Mouse (Mus musculus): ENCODE data around the gene Hmbs. TPM values are rescaled to one million over a fixed set of nuclear protein-coding genes. Genes with fewer than 3 reads are reported as not detected.
"Not testable (repeated sequence)": the region's sequence is repeated elsewhere in the genome, so short reads cannot be mapped to it uniquely, and the experiment has no call there.

The Hmbs gene
- 10 to 100 TPM; 42.1 to 48.8 (median 45.4) TPM for total RNA-seq (2022)

DNA sequence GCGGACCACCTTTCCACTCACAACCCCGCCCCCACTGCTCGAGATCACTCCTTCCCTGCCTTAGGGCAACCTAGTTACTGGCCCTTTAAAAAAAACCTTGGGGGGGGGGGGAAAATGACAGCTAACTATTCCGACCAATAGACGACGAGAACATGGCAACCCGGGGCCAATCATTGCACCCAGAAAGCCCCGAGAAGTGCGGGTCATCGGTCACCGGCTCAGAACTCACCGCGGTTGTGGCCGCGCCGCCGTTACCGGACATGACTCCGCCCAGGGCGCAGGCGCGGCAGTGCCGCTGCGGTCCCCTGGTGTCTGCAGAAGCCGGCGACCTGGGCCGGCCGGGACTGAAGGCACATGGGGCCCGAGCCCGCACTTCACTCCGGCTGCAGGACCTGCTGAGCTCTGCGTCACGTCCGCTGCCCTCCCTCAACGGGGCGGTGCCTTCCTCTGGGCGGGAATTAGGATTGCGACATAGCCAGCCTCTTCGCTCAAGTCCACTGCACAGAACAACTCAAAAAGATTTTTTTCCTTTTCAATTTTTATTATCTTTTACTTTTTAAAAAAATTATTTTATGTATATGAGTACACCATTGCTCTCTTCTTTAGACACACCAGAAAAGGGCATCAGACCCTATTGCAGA is at the start of gene Hmbs:
TSS of gene Hmbs (minus strand) at position 448 of the 641 bp plus-strand sequence.
- DNase-seq (ENCODE audit: low spot score) = peak; percentile 94

DNA sequence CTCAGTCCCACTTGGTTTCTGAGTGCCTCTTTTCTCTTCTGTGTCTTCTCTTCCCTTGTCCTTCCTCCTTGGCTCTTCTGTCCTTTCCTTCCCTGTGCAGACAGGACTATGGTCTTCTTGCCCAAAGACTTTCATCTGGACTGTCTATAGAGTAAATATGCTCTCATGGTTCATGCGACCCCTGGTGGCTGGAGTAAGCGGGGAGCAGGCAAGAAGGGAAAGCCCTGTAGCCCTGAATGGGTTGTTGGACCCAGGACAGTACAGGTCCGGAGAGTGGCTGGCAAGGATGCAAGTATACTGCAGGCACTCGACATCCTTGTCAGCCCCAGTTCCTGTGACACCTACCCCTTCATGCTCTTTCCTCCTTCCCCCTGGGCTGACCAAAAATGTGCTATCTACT is 47.4 kb upstream of the Hmbs start:
- peak; percentile 72 for DNase-seq (ENCODE audit: low spot score)

DNA sequence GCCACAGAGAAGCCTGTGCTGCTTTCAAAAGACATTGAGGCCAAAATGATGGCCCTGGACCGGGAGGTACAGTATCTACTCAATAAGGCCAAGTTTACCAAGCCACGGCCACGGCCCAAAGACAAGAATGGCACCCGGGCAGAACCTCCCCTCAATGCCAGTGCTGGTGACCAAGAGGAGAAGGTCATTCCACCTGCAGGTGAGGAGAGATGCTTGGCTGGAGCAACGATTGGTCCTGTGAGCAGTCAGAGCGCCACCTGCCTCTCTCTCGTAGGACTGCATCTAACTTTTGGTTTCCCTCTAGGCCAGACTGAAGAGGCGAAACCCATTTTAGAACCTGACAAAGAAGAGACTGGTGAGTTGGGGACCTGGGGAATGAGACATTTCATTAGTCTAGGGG is 45.2 kb upstream of the Hmbs start:
- no peak for DNase-seq (ENCODE audit: low spot score)

DNA sequence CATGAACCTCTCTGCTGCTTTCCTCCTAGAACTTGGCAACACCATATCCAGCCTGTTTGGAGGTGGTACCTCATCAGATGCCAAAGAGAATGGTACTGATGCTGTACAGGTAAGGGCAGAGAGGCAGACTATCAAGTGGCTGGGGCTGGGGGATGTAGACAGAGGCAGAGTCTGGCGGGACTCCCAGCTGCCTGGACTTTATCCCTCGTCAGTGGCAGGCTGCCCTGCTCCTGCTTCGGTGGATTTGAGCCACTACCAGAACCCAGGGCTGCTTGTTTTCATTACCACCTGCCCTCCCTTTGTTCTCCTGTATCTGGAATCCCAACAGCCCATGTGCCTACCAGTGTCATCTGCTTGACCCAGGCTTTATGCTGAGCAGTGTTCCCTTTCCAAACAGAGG is 43.2 kb upstream of the Hmbs start:
- DNase-seq (ENCODE audit: low spot score) = no peak

DNA sequence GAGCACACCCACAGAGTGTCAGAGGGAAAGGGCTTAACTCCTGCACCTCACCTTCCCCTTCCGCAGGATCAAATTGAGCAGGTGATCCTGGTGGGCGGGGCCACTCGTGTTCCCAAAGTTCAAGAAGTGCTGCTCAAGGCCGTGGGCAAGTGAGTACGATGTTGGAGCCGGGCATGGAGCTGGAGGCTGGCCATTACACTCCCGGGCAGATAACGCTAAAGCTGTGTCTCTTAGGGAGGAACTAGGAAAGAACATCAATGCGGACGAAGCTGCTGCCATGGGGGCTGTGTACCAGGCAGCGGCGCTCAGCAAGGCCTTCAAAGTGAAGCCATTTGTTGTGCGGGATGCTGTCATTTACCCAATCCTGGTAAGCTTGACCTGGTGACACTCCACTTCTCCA is 40.6 kb upstream of the Hmbs start:
- DNase-seq (ENCODE audit: low spot score) = no peak

DNA sequence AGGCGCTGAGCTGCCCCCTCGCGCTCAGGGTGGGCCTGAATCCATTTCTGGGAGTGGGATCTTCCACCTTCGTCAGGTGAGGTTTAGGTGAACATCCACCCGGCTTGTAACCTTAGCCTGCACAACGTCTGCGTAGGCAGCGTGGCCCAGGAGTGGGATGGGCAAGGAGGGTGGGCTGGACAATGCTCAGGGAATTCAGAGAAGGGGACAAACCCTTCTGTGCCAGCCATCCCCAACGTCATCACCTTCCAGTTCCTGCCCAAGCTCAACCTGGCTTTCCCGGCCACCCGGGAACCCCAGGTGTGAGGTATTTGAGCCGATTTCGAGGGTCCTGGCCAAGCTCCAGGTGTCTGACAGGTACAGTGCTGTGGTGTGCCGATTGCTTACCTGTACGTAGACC is 35.8 kb upstream of the Hmbs start:
- no peak for DNase-seq (ENCODE audit: low spot score)

DNA sequence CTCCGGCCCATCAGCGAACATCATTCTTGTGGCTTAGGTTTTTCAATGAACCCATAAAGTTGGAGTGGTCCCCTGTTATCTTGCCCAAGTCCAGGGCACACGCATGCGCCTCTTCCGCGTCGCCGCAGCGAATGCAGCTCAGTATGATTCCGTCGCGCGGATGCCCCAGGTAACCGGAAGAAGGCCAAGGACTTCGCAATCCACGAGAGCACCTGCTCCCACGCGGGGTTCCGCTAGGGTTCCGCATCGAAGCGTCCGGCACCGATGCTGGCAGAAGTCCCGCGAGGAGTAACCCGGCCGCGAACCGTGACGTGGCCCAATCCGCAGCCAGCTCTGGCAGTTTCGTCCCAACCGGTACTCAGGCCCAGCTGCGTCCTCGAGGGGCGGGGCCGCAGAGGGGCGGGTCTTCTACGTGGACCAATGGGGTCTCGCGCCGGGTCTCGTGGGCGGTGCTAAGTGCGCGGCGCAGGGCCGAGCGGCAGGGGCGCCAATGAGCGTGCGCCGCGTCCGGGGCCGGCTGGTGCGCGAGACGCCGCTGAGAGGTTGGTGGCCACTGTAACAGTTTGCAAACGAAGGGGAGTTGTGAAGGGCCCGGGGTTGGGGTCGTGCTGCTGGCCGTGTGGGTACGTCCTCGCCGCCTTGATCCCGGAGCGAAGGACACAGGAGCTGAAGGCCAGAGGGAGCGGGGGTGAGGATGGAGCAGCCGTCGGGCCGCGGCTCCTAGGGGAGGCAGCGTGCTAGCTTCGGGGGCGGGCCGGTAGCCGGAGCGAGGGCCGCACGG is 35.2 kb upstream of the Hmbs start, which contains the start of gene Hyou1:
TSS of gene Hyou1 (plus strand) at position 437 of the 781 bp plus-strand sequence.
- peak; percentile 99 for DNase-seq (ENCODE audit: low spot score)

DNA sequence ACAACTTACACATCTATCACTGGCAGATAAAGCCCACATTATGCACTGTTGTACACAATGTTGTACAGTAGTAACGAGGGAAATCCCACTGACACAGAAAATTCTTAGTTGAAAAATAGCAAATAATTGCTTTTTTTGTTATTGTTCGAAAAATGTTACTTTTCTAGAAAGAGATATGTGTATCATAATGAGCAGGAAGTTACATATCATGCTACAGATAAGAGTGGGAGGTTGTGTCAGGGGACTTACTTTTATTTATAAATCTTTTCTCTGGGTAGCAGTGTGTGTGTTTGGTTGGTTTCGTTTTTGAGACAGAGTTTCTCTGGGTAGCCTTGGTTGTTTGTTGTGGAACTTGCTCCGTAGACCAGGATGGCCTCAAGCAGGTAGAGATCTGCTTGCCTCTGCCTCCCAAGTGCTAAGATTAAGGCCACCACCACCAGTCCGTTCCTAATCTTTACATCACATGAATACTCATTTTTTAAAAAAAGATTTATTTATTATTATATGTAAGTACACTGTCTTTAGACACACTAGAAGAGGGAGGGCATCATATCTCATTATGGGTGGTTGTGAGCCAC is 34.2 kb upstream of the Hmbs start:
- DNase-seq (ENCODE audit: low spot score) = no peak

DNA sequence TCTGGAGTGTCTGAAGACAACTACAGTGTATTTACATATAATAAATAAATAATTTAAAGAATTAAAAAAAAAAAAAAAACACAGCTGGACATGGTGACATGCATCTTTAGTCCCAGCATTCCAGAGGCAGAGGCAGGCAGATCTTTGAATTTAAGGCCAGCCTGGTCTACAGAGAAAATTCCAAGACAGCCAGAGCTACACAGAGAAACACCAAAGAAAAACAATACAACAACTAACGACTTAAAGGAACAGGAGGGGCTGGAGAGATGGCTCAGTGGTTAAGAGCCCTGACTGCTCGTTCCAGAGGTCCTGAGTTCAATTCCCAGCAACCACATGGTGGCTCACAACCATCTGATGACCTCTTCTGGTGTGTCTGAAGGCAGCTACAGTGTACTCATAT is 33.3 kb upstream of the Hmbs start:
- DNase-seq (ENCODE audit: low spot score) = not testable (repeated sequence)

DNA sequence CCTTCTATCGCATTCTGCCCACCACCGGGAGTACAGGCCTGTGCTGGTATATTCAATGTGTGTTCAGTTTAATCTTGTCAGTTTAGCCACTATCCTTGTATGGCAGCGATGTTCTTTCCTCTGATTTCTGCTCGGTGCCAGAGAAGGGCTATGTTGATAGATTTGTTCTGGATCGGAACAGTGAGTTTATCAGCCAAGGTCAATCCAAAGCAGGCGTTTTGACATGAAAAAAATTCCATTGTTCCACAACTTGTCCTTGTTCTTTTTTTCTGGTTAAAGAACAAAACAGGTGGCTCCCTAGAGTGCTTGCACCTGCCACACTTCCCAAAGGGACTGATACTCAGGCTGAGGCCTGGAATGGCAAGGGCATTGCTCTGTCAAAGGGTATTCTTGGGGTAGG is 32.1 kb upstream of the Hmbs start:
- DNase-seq (ENCODE audit: low spot score) = no peak

DNA sequence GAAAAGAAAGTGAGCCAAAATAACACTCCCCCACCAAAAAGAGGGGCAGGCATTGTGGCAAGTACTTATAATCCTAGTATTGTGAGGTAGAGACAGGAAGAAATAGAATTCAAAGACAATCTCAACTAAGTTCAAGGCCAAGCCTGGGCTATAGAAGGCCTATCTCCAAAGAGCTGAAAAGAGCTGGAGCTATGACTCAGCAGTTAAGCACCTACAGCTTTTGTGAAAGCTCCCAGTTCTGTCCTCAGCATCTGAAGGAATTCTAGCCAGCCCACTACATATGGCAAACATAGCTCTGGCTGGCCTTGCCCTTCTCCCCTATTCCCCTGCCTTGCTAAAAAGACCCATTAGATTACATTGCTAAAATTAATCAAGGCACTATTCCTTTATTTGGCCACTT is 29.4 kb upstream of the Hmbs start:
- no peak for DNase-seq (ENCODE audit: low spot score)

DNA sequence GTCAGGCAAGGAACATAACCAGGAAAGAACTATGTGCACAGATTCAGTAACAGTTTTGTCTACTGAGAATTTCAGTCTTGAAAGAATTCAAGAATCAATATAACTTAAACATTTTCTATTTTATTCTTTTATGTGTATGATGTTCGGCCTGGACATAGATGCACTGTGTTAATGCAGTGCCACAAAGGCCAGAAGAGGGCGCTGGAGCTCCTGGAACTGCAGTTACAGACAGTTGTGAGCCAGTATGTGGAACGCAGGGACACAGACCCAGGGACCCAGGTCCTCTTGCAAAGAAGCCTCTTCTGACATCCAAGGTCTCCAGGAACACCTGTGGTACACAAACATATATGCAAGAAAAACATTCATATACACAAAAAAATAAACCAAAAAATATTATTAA is 20.5 kb upstream of the Hmbs start:
- no peak for DNase-seq (ENCODE audit: low spot score)

DNA sequence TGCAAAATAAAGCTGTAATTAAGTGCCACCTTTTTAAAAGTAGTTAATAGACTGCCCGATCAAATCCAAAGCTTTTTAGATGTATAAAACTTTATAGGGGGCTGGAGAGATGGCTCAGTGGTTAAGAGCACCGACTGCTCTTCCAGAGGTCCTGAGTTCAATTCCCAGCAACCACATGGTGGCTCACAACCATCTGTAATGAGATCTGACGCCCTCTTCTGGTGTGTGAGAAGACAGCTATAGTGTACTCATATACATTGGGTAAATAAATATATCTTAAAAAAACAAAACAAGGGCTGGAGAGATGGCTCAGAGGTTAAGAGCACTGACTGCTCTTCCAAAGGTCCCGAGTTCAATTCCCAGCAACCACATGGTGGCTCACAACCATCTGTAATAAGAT is 17.9 kb upstream of the Hmbs start:
- DNase-seq (ENCODE audit: low spot score) = not testable (repeated sequence)

DNA sequence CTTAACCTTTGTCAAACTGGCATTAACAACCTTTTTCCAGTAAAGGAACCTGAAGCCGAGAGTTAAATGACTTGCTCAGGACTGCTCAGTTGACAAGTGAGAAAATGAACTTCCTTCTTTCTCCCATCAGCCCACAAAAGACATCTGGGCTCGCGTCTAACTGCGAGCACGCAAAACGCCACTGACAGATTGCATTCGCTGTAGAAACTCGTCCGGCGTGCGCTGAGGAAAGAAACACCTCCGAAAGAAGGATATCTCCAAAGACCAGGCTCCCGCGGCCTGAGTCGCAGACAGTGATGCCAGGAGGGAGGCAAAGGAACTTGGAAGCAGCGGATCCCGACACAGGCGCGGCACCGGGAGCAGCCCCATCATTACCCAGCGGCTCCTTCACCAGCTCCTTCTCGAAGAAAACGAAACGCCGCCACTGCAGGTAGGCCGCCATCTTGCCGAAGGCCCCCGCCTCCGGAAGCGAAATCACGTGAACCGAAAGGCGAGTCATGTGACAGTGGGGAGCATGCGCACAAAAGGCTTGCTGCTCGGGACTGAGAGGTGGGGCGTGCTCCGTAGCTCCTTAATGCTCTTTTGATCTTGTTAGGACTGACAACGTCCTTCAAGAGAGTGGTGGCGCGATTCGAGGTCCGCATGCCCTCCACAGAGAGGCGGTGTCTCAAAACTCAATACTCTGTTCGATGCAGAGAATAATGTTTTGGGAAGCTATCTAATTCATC is 17.3 kb upstream of the Hmbs start, which contains the start of gene Vps11:
TSS of gene Vps11 (minus strand) at position 481 of the 728 bp plus-strand sequence.
- peak; percentile 95 for DNase-seq (ENCODE audit: low spot score)

DNA sequence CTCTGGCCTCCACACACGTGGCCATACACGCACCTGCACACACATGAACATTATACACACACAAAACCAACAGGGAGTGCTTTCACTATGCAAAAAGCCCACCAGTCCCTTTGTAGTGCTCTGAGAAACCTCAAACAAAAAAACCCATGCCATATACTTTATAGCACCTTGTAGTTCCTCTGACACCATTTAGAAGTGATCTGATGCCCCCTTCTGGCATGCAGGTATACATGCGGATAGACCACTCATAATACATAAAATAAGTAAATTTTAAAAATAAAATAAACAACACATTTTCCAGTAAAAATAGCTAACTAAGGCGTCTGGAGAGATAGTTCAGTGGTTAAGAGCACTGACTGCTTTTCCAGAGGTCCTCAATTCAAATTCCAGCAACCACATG is 13.2 kb upstream of the Hmbs start:
- no peak for DNase-seq (ENCODE audit: low spot score)

DNA sequence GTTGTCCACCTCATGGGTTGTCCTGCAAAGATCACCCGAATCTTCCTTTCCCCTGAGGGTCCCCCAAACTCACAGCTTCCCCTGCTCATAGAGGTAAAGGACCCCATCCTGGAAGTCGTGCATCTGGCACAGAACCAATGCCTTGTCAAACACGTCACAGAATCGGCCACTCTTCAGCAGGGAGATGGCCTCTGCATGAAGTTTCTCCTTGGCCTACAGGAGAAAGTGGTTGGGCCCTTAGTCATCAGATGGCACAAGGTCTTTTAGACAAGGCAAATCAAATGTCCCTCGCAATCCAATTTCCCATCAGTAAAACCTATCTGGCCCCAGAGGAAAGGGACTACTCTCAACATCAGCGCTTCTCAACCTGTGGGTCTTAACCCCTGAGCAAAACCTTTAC is 9.1 kb upstream of the Hmbs start:
- no peak for DNase-seq (ENCODE audit: low spot score)

DNA sequence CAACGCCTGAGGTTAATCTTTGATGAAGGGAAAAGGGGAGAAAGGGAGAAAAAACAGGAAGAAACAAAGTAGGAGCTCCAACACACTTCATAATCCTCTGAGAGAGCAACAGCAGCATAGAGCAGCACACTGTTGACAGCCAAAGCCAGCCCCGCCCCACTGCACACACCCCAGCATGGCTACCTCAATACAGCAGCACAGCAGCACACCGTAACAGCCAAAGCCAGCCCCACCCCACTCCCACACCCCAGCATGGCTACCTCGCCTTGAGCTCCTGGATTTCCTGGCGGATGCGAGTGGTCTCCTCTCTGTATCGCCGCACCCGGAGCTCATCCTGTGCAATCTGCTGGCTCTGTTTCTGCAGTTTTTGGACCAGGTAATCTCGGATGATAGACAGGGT is 8.3 kb upstream of the Hmbs start:
- DNase-seq (ENCODE audit: low spot score) = no peak

DNA sequence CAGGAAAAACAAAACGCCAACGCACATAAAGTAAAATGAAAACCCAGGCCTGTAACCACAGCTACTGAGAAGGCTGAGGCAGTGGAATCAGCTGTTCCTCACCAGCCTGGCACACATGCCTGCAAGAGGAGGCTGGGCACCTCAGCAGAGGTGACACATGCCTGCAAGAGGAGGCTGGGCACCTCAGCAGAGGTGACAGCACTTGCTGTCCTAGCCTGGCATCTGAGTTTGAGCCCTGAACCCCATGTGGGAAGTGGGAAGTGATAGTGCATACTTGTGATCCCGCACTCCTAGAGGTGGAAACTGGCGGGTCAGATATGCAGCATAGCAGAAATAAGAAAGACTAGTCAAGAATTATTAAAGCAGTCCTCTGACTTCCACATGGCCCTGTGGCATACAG is 7.4 kb upstream of the Hmbs start:
- no peak for DNase-seq (ENCODE audit: low spot score)

DNA sequence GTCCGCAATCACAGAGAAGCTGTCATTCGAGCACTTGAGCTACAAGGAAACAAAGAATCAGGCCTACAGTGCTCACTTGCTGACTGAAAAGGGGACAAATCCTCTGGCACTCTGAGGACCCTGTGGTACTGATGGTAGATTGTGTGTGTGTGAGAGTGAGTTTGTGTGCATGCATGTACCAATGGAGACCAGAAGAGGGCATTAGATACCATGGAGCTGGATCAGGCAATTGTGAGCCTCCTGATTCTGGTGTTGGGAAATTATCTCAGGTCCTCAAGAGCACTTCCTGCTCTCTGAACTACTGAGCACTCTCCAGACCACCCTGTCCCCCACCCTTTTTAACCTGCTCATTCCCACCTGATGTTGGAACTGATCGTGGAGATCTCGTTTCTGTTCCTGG is 4.5 kb upstream of the Hmbs start:
- DNase-seq (ENCODE audit: low spot score) = no peak

DNA sequence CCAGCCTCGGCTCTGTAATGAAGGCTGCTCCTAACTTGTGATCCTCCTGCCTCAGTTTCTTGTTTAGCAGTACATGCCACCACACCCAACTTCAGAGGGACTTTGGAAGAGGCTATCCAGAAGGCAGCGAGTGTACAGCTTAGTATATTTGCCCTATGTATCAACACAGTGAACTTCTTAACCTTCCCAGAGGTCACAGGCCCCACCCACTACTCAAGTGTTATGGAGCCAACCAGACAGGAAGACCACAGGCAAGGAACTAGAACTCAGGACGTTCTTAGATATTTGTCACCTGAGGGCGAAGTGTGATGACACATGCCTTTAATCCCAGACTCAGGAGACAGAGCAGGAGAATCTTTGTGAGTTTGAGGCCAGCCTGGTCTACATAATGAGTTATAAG is 3.6 kb upstream of the Hmbs start:
- no peak for DNase-seq (ENCODE audit: low spot score)

DNA sequence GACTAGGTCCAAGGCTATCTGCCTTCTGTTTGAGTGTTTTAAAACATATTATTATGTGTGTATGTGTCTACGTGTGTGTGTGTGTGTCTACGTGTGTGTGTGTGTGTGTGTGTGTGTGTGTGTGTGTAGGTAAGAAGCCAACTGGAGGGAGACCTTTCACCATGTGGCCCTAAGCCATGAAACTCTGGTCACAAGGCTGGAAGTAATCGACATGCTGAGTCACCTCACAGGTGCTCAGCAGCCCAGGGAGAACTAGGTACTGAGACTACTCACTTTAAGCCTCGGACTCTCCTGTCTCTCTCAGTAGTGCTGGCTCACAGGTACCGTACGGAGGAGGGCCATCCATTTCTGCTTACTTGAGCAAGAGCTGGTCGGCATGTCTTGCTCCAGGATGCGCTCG is 3.1 kb upstream of the Hmbs start:
- DNase-seq (ENCODE audit: low spot score) = no peak
